Mouse (Mus musculus) spleen, adult 2 months (tissue): ENCODE data around the gene H1f0. TPM values are rescaled to one million over a fixed set of nuclear protein-coding genes. Genes with fewer than 3 reads are reported as not detected.
A peak's percentile ranks its signal among the peaks of the same experiment; 100 is the strongest.

Experiments
- DNase-seq, 2 experiments: peaks; one replicate each; pipeline versions ENCODE4 v3.0.0 to v3.0.0-alpha.2; 2012 to 2021; ENCODE audit warnings: low spot score in 2 of 2, low read depth in 1 of 2
- H3K27ac ChIP-seq: fragments of 200-500 bp; 2 replicates; pipeline ENCODE4 v1.5.1; 2012; ENCODE audit warnings: low read length, inconsistent platforms; ENCODE audit not compliant: insufficient read depth
- H3K27me3 ChIP-seq: fragments of 200-500 bp; 2 replicates; pipeline ENCODE4 v1.6.1; 2012; ENCODE audit warnings: mild to moderate bottlenecking, moderate library complexity, low read length, inconsistent platforms; ENCODE audit not compliant: control insufficient read depth, insufficient read depth
- H3K36me3 ChIP-seq: fragments of 200-500 bp; 2 replicates; pipeline ENCODE4 v1.6.1; 2012; ENCODE audit warnings: mild to moderate bottlenecking, low read length, inconsistent platforms; ENCODE audit not compliant: control insufficient read depth, insufficient read depth
- H3K4me1 ChIP-seq: fragments of 200-500 bp; 2 replicates; pipeline ENCODE4 v1.6.1; 2011; ENCODE audit warnings: inconsistent platforms; ENCODE audit not compliant: control insufficient read depth, insufficient read depth, insufficient read length
- H3K4me3 ChIP-seq: fragments of 200-500 bp; 2 replicates; pipeline ENCODE4 v1.5.1; 2011; ENCODE audit warnings: mild to moderate bottlenecking, inconsistent platforms; ENCODE audit not compliant: insufficient read depth, insufficient read length; ENCODE audit errors: extremely low read depth
- CTCF ChIP-seq: fragments of 200-500 bp; IDR thresholded peaks from 2 replicates; pipeline ENCODE4 v1.5.1; 2011; ENCODE audit warnings: mild to moderate bottlenecking, inconsistent platforms; ENCODE audit not compliant: insufficient read depth, insufficient read length, insufficient replicate concordance; ENCODE audit errors: extremely low read depth
- POLR2A ChIP-seq: fragments of 200-500 bp; IDR thresholded peaks from 2 replicates; pipeline ENCODE4 v1.6.1; 2011; ENCODE audit warnings: low read depth, low read length, inconsistent platforms
- WGBS: fragments of 180-500 bp; shearing (Covaris S2); methylation state at CpG from one replicate; pipeline ENCODE4 v1.1.7; 2018; 5-methylcytosine and 5-hydroxymethylcytosine counted together
- polyA plus RNA-seq: library from polyadenylated mRNA; depleted of rRNA; stranded (reverse); fragments of >200 nt; gene quantifications from 2 replicates; pipeline ENCODE4 v1.2.3, GENCODE M21; 2012

H1f0 gene
- polyA plus RNA-seq, 1 experiment: 14.3 TPM

GRCm38 (mm10) chr15:78992925-78993324, 35.3 kb upstream of the H1f0 start:
- 96% methylated on average over 24 of the region's 24 CpGs for WGBS
- H3K27me3 ChIP-seq: no peaks in the 10 kb centered on the region
- TF ChIP-seq POLR2A: no peak
- TF ChIP-seq CTCF: no peak
- DNase-seq: no peak
- H3K4me3 ChIP-seq: no peak overlapping the region
- peaks cover 53% of the 10 kb centered on the region for H3K36me3 ChIP-seq
- H3K4me1 ChIP-seq: no peaks in the 10 kb centered on the region; the same call in 1 of the 2 replicates
- H3K27ac ChIP-seq: no peak overlapping the region

GRCm38 (mm10) chr15:78995916-78996315, 32.3 kb upstream of the H1f0 start:
- no peak for TF ChIP-seq POLR2A
- Histone ChIP-seq H3K27ac (no peak overlapping the region), H3K27me3 (no peaks in the 10 kb centered on the region), H3K36me3 (peaks cover 41% of the 10 kb centered on the region), H3K4me3 (no peak overlapping the region), H3K4me1 (peaks cover 9% of the 10 kb centered on the region)
- 96% methylated on average over 4 of the region's 4 CpGs for WGBS
- DNase-seq: no peak

- peaks cover 41% of the 10 kb centered on the region for H3K36me3 ChIP-seq
- 34% methylated on average over 3 of the region's 3 CpGs for WGBS
- no peaks in the 10 kb centered on the region for H3K27me3 ChIP-seq
- H3K4me1 ChIP-seq: peaks cover 9% of the 10 kb centered on the region
- TF ChIP-seq POLR2A (no peak), CTCF (no peak)
- peak in 1 of 2 experiments; percentile 19 for DNase-seq
- H3K27ac ChIP-seq: no peak overlapping the region
- H3K4me3 ChIP-seq: no peak overlapping the region
Observed at GRCm38 (mm10) chr15:78996663-78997062, 31.6 kb upstream of the H1f0 start.

GRCm38 (mm10) chr15:78998348-78998747, 29.9 kb upstream of the H1f0 start:
- DNase-seq: no peak
- WGBS: 91% methylated on average over 8 of the region's 8 CpGs
- TF ChIP-seq CTCF: no peak
- Histone ChIP-seq H3K27me3 (no peaks in the 10 kb centered on the region), H3K4me1 (peaks cover 9% of the 10 kb centered on the region), H3K36me3 (peaks cover 34% of the 10 kb centered on the region), H3K27ac (no peak overlapping the region), H3K4me3 (no peak overlapping the region)

GRCm38 (mm10) chr15:78999586-78999985, 28.7 kb upstream of the H1f0 start:
- H3K36me3 ChIP-seq: peaks cover 32% of the 10 kb centered on the region
- WGBS: 62% methylated on average over 11 of the region's 11 CpGs
- DNase-seq: no peak
- H3K4me1 ChIP-seq: peaks cover 9% of the 10 kb centered on the region
- no peak overlapping the region for H3K4me3 ChIP-seq
- no peak overlapping the region for H3K27ac ChIP-seq
- no peaks in the 10 kb centered on the region for H3K27me3 ChIP-seq
- TF ChIP-seq CTCF (no peak), POLR2A (no peak)

- peaks cover 35% of the 10 kb centered on the region for H3K36me3 ChIP-seq
- DNase-seq: no peak
- H3K4me3 ChIP-seq: no peak overlapping the region
- no peak overlapping the region for H3K27ac ChIP-seq
- H3K4me1 ChIP-seq: peaks cover 9% of the 10 kb centered on the region
- TF ChIP-seq CTCF: no peak
- TF ChIP-seq POLR2A: no peak
- WGBS: 38% methylated on average over 7 of the region's 7 CpGs
- no peaks in the 10 kb centered on the region for H3K27me3 ChIP-seq
Observed at GRCm38 (mm10) chr15:79000357-79000791, 27.9 kb upstream of the H1f0 start.

- Histone ChIP-seq H3K27ac (no peak overlapping the region), H3K4me3 (no peak overlapping the region), H3K27me3 (no peaks in the 10 kb centered on the region), H3K4me1 (peaks cover 9% of the 10 kb centered on the region), H3K36me3 (peaks cover 40% of the 10 kb centered on the region)
- WGBS: 96% methylated on average over 5 of the region's 5 CpGs
- DNase-seq: no peak
- TF ChIP-seq CTCF: no peak
- no peak for TF ChIP-seq POLR2A
Observed at GRCm38 (mm10) chr15:79001559-79001958, 26.7 kb upstream of the H1f0 start.
